Mouse (Mus musculus) heart, embryonic 16.5 days (tissue): ENCODE results near the gene Spcs1. TPM values are rescaled to one million over a fixed set of nuclear protein-coding genes. Genes with fewer than 3 reads are reported as not detected.

ENCODE experiments used
- ATAC-seq: fragments of 200-750 bp; cut with Nextera tagmentation; replicated peaks from 2 replicates; pipeline ENCODE4 v1.8.0; 2017; ENCODE audit warnings: moderate number of reproducible peaks; ENCODE audit not compliant: insufficient read depth, low FRiP score; ENCODE audit errors: extremely low read depth
- H3K27ac ChIP-seq: fragments of 300-500 bp; sonication (generic); 2 replicates; pipeline ENCODE4 v1.5.1; 2014; ENCODE audit warnings: mild to moderate bottlenecking, low read length, control low read depth, moderate library complexity
- H3K27me3 ChIP-seq: fragments of 300-500 bp; sonication (generic); 2 replicates; pipeline ENCODE4 v1.6.1; 2014; ENCODE audit warnings: low read length, mixed read lengths; ENCODE audit not compliant: control insufficient read depth, insufficient read depth
- H3K36me3 ChIP-seq: fragments of 300-500 bp; sonication (generic); 2 replicates; pipeline ENCODE4 v1.6.1; 2014; ENCODE audit not compliant: control insufficient read depth, insufficient read depth
- H3K4me1 ChIP-seq: fragments of 300-500 bp; sonication (generic); 2 replicates; pipeline ENCODE4 v1.6.1; 2014; ENCODE audit warnings: low read length, mixed read lengths; ENCODE audit not compliant: control insufficient read depth, insufficient read depth
- H3K4me2 ChIP-seq: fragments of 300-500 bp; sonication (generic); 2 replicates; pipeline ENCODE4 v1.6.1; 2014; ENCODE audit warnings: low read depth, mild to moderate bottlenecking, control low read depth, low read length
- H3K4me3 ChIP-seq: fragments of 300-500 bp; sonication (generic); 2 replicates; pipeline ENCODE4 v1.5.1; 2014; ENCODE audit warnings: mild to moderate bottlenecking, control low read depth, low read length
- H3K9ac ChIP-seq: fragments of 300-500 bp; sonication (generic); 2 replicates; pipeline ENCODE4 v1.6.1; 2014; ENCODE audit warnings: low read length, control low read depth
- H3K9me3 ChIP-seq: fragments of 300-500 bp; sonication (generic); replicated peaks from 2 replicates; pipeline ENCODE4 v1.6.1; 2016; ENCODE audit warnings: low read length; ENCODE audit not compliant: control insufficient read depth
- WGBS: fragments of 180-500 bp; shearing (Covaris S2); extraction: QIAGEN DNeasy Blood & Tissue Kit; methylation state at CpG from one replicate; pipeline ENCODE4 v1.1.7; 2014; 5-methylcytosine and 5-hydroxymethylcytosine counted together
- polyA plus RNA-seq: library from polyadenylated mRNA; unstranded; fragments of >200 nt; fragmentation: Nextera tagmentation; extraction: Ambion mirVana; gene quantifications from 2 replicates; pipeline ENCODE4 v1.2.1, GENCODE M21; 2015

Gene Spcs1
- polyA plus RNA-seq, 1 experiment from 2014 or later: 337 TPM

- ATAC-seq: no peak
- H3K9ac ChIP-seq: no peak overlapping the region
- H3K4me2 ChIP-seq: no peak overlapping the region
- WGBS: 46% methylated on average over 1 of the region's 1 CpGs
- H3K4me3 ChIP-seq: no peak overlapping the region
- H3K4me1 ChIP-seq: peaks cover 16% of the 10 kb centered on the region
- peaks cover 56% of the 10 kb centered on the region for H3K36me3 ChIP-seq
- H3K9me3 ChIP-seq: no peaks in the 10 kb centered on the region
- H3K27me3 ChIP-seq: no peaks in the 10 kb centered on the region
- H3K27ac ChIP-seq: no peak overlapping the region
Observed at GRCm38 (mm10) chr14:31016063-31016462, 14.6 kb upstream of the Spcs1 start.

GRCm38 (mm10) chr14:31013928-31014327 lies 12.5 kb upstream of the Spcs1 start:
- Histone ChIP-seq H3K27me3 (no peaks in the 10 kb centered on the region), H3K9ac (no peak overlapping the region), H3K27ac (no peak overlapping the region), H3K9me3 (no peaks in the 10 kb centered on the region), H3K4me2 (no peak overlapping the region), H3K4me3 (no peak overlapping the region), H3K4me1 (peaks cover 9% of the 10 kb centered on the region), H3K36me3 (peaks cover 63% of the 10 kb centered on the region)
- no peak for ATAC-seq
- WGBS: 97% methylated on average over 2 of the region's 2 CpGs

- Histone ChIP-seq H3K4me3 (no peak overlapping the region), H3K4me2 (no peak overlapping the region), H3K36me3 (peaks cover 55% of the 10 kb centered on the region), H3K27ac (no peak overlapping the region), H3K9ac (no peak overlapping the region), H3K9me3 (no peaks in the 10 kb centered on the region), H3K27me3 (no peaks in the 10 kb centered on the region), H3K4me1 (no peaks in the 10 kb centered on the region)
- 87% methylated on average over 3 of the region's 3 CpGs for WGBS
- no peak for ATAC-seq
Observed at GRCm38 (mm10) chr14:31011588-31011987, 10.1 kb upstream of the Spcs1 start.

- ATAC-seq: no peak
- peaks cover 20% of the 10 kb centered on the region for H3K36me3 ChIP-seq
- H3K9ac ChIP-seq: no peak overlapping the region
- H3K4me3 ChIP-seq: no peak overlapping the region
- H3K27ac ChIP-seq: no peak overlapping the region
- no peaks in the 10 kb centered on the region for H3K9me3 ChIP-seq
- H3K4me2 ChIP-seq: no peak overlapping the region
- peaks cover 6% of the 10 kb centered on the region for H3K4me1 ChIP-seq
- no peaks in the 10 kb centered on the region for H3K27me3 ChIP-seq
- WGBS: 77% methylated on average over 5 of the region's 5 CpGs
Observed at GRCm38 (mm10) chr14:31006779-31007178, 5.3 kb upstream of the Spcs1 start.

GRCm38 (mm10) chr14:31004527-31004926 lies 3.1 kb upstream of the Spcs1 start:
- Histone ChIP-seq H3K4me1 (peaks cover 13% of the 10 kb centered on the region), H3K9me3 (no peaks in the 10 kb centered on the region), H3K4me2 (no peak overlapping the region), H3K9ac (no peak overlapping the region), H3K27me3 (no peaks in the 10 kb centered on the region), H3K27ac (no peak overlapping the region), H3K36me3 (peaks cover 8% of the 10 kb centered on the region), H3K4me3 (no peak overlapping the region)
- no peak for ATAC-seq
- 63% methylated on average over 2 of the region's 2 CpGs for WGBS

GRCm38 (mm10) chr14:31000816-31001306 lies 611 bp downstream of the Spcs1 start:
- H3K4me1 ChIP-seq: peaks cover 13% of the 10 kb centered on the region
- peak overlapping the region; percentile 96 for H3K9ac ChIP-seq
- H3K27ac ChIP-seq: peak overlapping the region; percentile 93
- no peaks in the 10 kb centered on the region for H3K27me3 ChIP-seq
- H3K9me3 ChIP-seq: no peaks in the 10 kb centered on the region
- no peak; the same call in 1 of the 2 replicates for ATAC-seq
- WGBS: under 1% methylated on average over 21 of the region's 21 CpGs
- H3K4me3 ChIP-seq: peak overlapping the region; percentile 87
- peaks cover 2% of the 10 kb centered on the region; the same call in 1 of the 2 replicates for H3K36me3 ChIP-seq
- peak overlapping the region; percentile 89 for H3K4me2 ChIP-seq

GRCm38 (mm10) chr14:31000356-31000755 lies 1.1 kb downstream of the Spcs1 start:
- H3K4me2 ChIP-seq: peak overlapping the region; percentile 89
- peak overlapping the region; percentile 96 for H3K9ac ChIP-seq
- no peak overlapping the region for H3K27ac ChIP-seq
- peaks cover 13% of the 10 kb centered on the region for H3K4me1 ChIP-seq
- WGBS: 56% methylated on average over 10 of the region's 10 CpGs
- no peaks in the 10 kb centered on the region for H3K27me3 ChIP-seq
- peaks cover 1% of the 10 kb centered on the region; the same call in 1 of the 2 replicates for H3K36me3 ChIP-seq
- no peak for ATAC-seq
- H3K9me3 ChIP-seq: no peaks in the 10 kb centered on the region
- H3K4me3 ChIP-seq: peak overlapping the region; percentile 87

GRCm38 (mm10) chr14:30996417-30996816 lies 5.1 kb downstream of the Spcs1 start:
- H3K4me3 ChIP-seq: no peak overlapping the region
- no peaks in the 10 kb centered on the region for H3K36me3 ChIP-seq
- H3K9me3 ChIP-seq: no peaks in the 10 kb centered on the region
- no peak for ATAC-seq
- no peaks in the 10 kb centered on the region for H3K27me3 ChIP-seq
- no peak overlapping the region for H3K9ac ChIP-seq
- H3K4me2 ChIP-seq: no peak overlapping the region
- no peak overlapping the region for H3K27ac ChIP-seq
- peaks cover 8% of the 10 kb centered on the region for H3K4me1 ChIP-seq

GRCm38 (mm10) chr14:30976222-30976621 lies 25.2 kb downstream of the Spcs1 start:
- Histone ChIP-seq H3K36me3 (no peaks in the 10 kb centered on the region), H3K27ac (no peak overlapping the region), H3K9me3 (no peaks in the 10 kb centered on the region), H3K4me2 (no peak overlapping the region), H3K27me3 (no peaks in the 10 kb centered on the region), H3K4me3 (no peak overlapping the region), H3K9ac (no peak overlapping the region), H3K4me1 (no peaks in the 10 kb centered on the region)
- WGBS: 80% methylated on average over 3 of the region's 3 CpGs
- ATAC-seq: no peak
